20 mouse cellular contexts compared by ENCODE assay signal in genomic region chr8:99368449-99368848, GRCm38 (mm10). TPM values are rescaled to one million over a fixed set of nuclear protein-coding genes. Genes with fewer than 3 reads are reported as not detected.
DNase-seq lines count a peak whose midpoint lies in the region; ATAC-seq lines count a peak whose summit lies in the region.
"Had no signal": no experiment of that assay in that cellular context is flagged by ENCODE, and none has a peak within 500 bp of the region (broad histone marks: within the 10 kb centered on the region; RNA-seq: fewer than 3 reads in every experiment).

No protein-coding gene starts in this region.

- H3K4me1 ChIP-seq in forebrain, embryonic 15.5 days: peaks cover 11% of the 10 kb centered on the region; the same call in 1 of the 2 replicates
- no peaks in the 10 kb centered on the region for H3K4me1 ChIP-seq in forebrain, embryonic 11.5 days (replicated peaks; ENCODE audit: control insufficient read depth, insufficient read depth, low read length)
- H3K4me1 ChIP-seq in midbrain, embryonic 12.5 days: no peaks in the 10 kb centered on the region
- no peaks in the 10 kb centered on the region for H3K4me1 ChIP-seq in midbrain, embryonic 15.5 days
- H3K4me1 ChIP-seq: embryonic facial prominence, embryonic 15.5 days; forebrain, embryonic 10.5 days; heart, embryonic 12.5 days; hindbrain, embryonic 10.5 days had no signal

- WGBS in forebrain, embryonic 15.5 days: 86% methylated on average over 7 of the region's 7 CpGs
- 93% methylated on average over 7 of the region's 7 CpGs for WGBS in forebrain, embryonic 11.5 days
- 92% methylated on average over 7 of the region's 7 CpGs for WGBS in midbrain, embryonic 12.5 days
- 93% methylated on average over 7 of the region's 7 CpGs for WGBS in midbrain, embryonic 15.5 days

- no peaks in the 10 kb centered on the region for H3K9me3 ChIP-seq in forebrain, embryonic 15.5 days
- H3K9me3 ChIP-seq in forebrain, embryonic 11.5 days (ENCODE audit: control insufficient read depth, low read length): no peaks in the 10 kb centered on the region
- H3K9me3 ChIP-seq in midbrain, embryonic 12.5 days: no peaks in the 10 kb centered on the region
- no peaks in the 10 kb centered on the region for H3K9me3 ChIP-seq in midbrain, embryonic 15.5 days
- H3K9me3 ChIP-seq: embryonic facial prominence, embryonic 15.5 days; forebrain, embryonic 10.5 days; heart, embryonic 12.5 days; hindbrain, embryonic 10.5 days had no signal

- H3K36me3 ChIP-seq in forebrain, embryonic 15.5 days: no peaks in the 10 kb centered on the region
- no peaks in the 10 kb centered on the region for H3K36me3 ChIP-seq in forebrain, embryonic 11.5 days (ENCODE audit: control insufficient read depth, insufficient read depth, low read length)
- H3K36me3 ChIP-seq in midbrain, embryonic 12.5 days: no peaks in the 10 kb centered on the region
- H3K36me3 ChIP-seq in midbrain, embryonic 15.5 days (replicated peaks): no peaks in the 10 kb centered on the region
- H3K36me3 ChIP-seq: embryonic facial prominence, embryonic 15.5 days; forebrain, embryonic 10.5 days; heart, embryonic 12.5 days; hindbrain, embryonic 10.5 days had no signal

- H3K4me3 ChIP-seq in forebrain, embryonic 15.5 days: no peak overlapping the region
- H3K4me3 ChIP-seq in forebrain, embryonic 11.5 days (ENCODE audit: low read depth, low read length): no peak overlapping the region
- no peak overlapping the region for H3K4me3 ChIP-seq in midbrain, embryonic 12.5 days
- no peak overlapping the region for H3K4me3 ChIP-seq in midbrain, embryonic 15.5 days
- H3K4me3 ChIP-seq: embryonic facial prominence, embryonic 15.5 days; erythroblast, embryonic 14.5 days; forebrain, embryonic 10.5 days; gastrocnemius, adult 2 months; heart, embryonic 12.5 days; hindbrain, embryonic 10.5 days had no signal

- ATAC-seq in forebrain, embryonic 15.5 days (replicated peaks): peak; percentile 61
- ATAC-seq in forebrain, embryonic 11.5 days (replicated peaks; ENCODE audit: low FRiP score): no peak
- 0 out of 2 replicates have a peak, but pooled peaks have one; percentile 9 for ATAC-seq in midbrain, embryonic 12.5 days (ENCODE audit: low FRiP score, low read depth)
- ATAC-seq in midbrain, embryonic 15.5 days (replicated peaks): no peak
- ATAC-seq: hindbrain, embryonic 16.5 days; inflammation-experienced regulatory T-cells, adult 6 months had no signal

- H3K27ac ChIP-seq in forebrain, embryonic 15.5 days (replicated peaks): 0 out of 2 replicates have a peak overlapping the region, but pooled peaks have one; percentile 40
- H3K27ac ChIP-seq in forebrain, embryonic 11.5 days (ENCODE audit: low read depth, low read length): no peak overlapping the region
- H3K27ac ChIP-seq in midbrain, embryonic 12.5 days (replicated peaks): no peak overlapping the region
- no peak overlapping the region for H3K27ac ChIP-seq in midbrain, embryonic 15.5 days
- H3K27ac ChIP-seq: embryonic facial prominence, embryonic 15.5 days; forebrain, embryonic 10.5 days; gastrocnemius, adult 2 months; hindbrain, embryonic 10.5 days had no signal

- no peak overlapping the region for H3K9ac ChIP-seq in forebrain, embryonic 15.5 days (replicated peaks)
- H3K9ac ChIP-seq in forebrain, embryonic 11.5 days (ENCODE audit: low read length): no peak overlapping the region
- no peak overlapping the region for H3K9ac ChIP-seq in midbrain, embryonic 12.5 days (replicated peaks)
- H3K9ac ChIP-seq in midbrain, embryonic 15.5 days: no peak overlapping the region
- H3K9ac ChIP-seq: embryonic facial prominence, embryonic 15.5 days; heart, embryonic 12.5 days had no signal

- no peaks in the 10 kb centered on the region for H3K27me3 ChIP-seq in forebrain, embryonic 15.5 days
- no peaks in the 10 kb centered on the region for H3K27me3 ChIP-seq in forebrain, embryonic 11.5 days (ENCODE audit: control insufficient read depth, insufficient read depth, low read length)
- H3K27me3 ChIP-seq in midbrain, embryonic 12.5 days: no peaks in the 10 kb centered on the region
- no peaks in the 10 kb centered on the region for H3K27me3 ChIP-seq in midbrain, embryonic 15.5 days (replicated peaks)
- H3K27me3 ChIP-seq: embryonic facial prominence, embryonic 15.5 days; heart, embryonic 12.5 days had no signal

- peak; percentile 12 for DNase-seq in cerebellum, adult 11-12 months
- DNase-seq in cerebellum, postnatal 4 days (ENCODE audit: low spot score in 2 of 2): no peak
- DNase-seq in forebrain, embryonic 11.5 days (ENCODE audit: low spot score): no peak
- DNase-seq in thymus, postnatal 14 days: peak; percentile 2
- DNase-seq in thymus, postnatal 36 days: no peak
- DNase-seq: adrenal gland, postnatal 10 days; embryo, embryonic 11 days; gastrocnemius, adult 2 months; gastrocnemius, postnatal 25 days had no signal

- no peak overlapping the region for H3K4me2 ChIP-seq in forebrain, embryonic 15.5 days (replicated peaks)
- no peak overlapping the region for H3K4me2 ChIP-seq in forebrain, embryonic 11.5 days (ENCODE audit: low read depth, low read length, severe bottlenecking)
- H3K4me2 ChIP-seq in midbrain, embryonic 12.5 days (replicated peaks): no peak overlapping the region
- no peak overlapping the region for H3K4me2 ChIP-seq in midbrain, embryonic 15.5 days
- H3K4me2 ChIP-seq: embryonic facial prominence, embryonic 15.5 days; heart, embryonic 12.5 days had no signal

RNA-seq across cellular contexts. Expression of gene Cdh8, which starts 47.8 kb away (rescaled TPM):
- 39.8 and 40.1 TPM in 2 replicates for polyA plus RNA-seq in forebrain, embryonic 15.5 days (2015; fragmentation: Nextera tagmentation; extraction: Ambion mirVana)
- polyA plus RNA-seq in forebrain, embryonic 11.5 days (2014; fragmentation: Nextera tagmentation; extraction: Ambion mirVana): 8.7 and 12.0 TPM in 2 replicates
- polyA plus RNA-seq in midbrain, embryonic 12.5 days (2016; fragmentation: Nextera tagmentation; extraction: Ambion mirVana): 23.8 and 32.2 TPM in 2 replicates
- 60.1 and 68.4 TPM in 2 replicates for polyA plus RNA-seq in midbrain, embryonic 15.5 days (2015; fragmentation: Nextera tagmentation; extraction: Ambion mirVana)
- polyA plus RNA-seq: C2C12; erythroblast, embryonic 14.5 days; inflammation-experienced regulatory T-cells, adult 6 months had no signal

Comparison
In these comparisons a context has a peak if more than half of its experiments do, and no peak if none do; other contexts are left out.
1. DNase-seq: peak in cerebellum, adult 11-12 months (single experiment) and thymus, postnatal 14 days (single experiment); none in cerebellum, postnatal 4 days (0 of 2), forebrain, embryonic 11.5 days (single experiment) and thymus, postnatal 36 days (0 of 2).
2. ATAC-seq: peak in forebrain, embryonic 15.5 days (single experiment) and midbrain, embryonic 12.5 days (single experiment); none in forebrain, embryonic 11.5 days (single experiment) and midbrain, embryonic 15.5 days (single experiment).